Mouse (Mus musculus) MEL (cell line): ENCODE measurements around the gene Gzmn. TPM values are rescaled to one million over a fixed set of nuclear protein-coding genes. Genes with fewer than 3 reads are reported as not detected.
"Not testable (repeated sequence)": the region's sequence is repeated elsewhere in the genome, so short reads cannot be mapped to it uniquely, and the experiment has no call there.

Experiments used
- DNase-seq: peaks from one replicate; pipeline ENCODE4 v3.0.0; 2011; ENCODE audit warnings: low read depth, low spot score
- H3K27ac ChIP-seq: 2 replicates; pipeline ENCODE4 v1.5.1; 2012; ENCODE audit warnings: low read depth, mild to moderate bottlenecking, control low read depth, low read length, moderate library complexity; ENCODE audit not compliant: control insufficient read depth
- H3K27me3 ChIP-seq, 2 experiments: fragments of 150-350 bp in 1 of 2; sonication (generic) in 1 of 2; 2 replicates each; pipeline ENCODE4 v1.6.1; 2012; ENCODE audit warnings: low read length in 2 of 2, mild to moderate bottlenecking in 2 of 2, improper control_type of control experiment in 1 of 2, moderate library complexity in 1 of 2; ENCODE audit not compliant: insufficient read depth in 2 of 2, control insufficient read depth in 1 of 2
- H3K36me3 ChIP-seq, 2 experiments: 2 replicates each; pipeline ENCODE4 v1.6.1; 2012 to 2014; ENCODE audit warnings: low read length in 2 of 2, improper control_type of control experiment in 1 of 2, inconsistent platforms in 1 of 2, mild to moderate bottlenecking in 1 of 2; ENCODE audit not compliant: insufficient read depth in 2 of 2, control insufficient read depth in 1 of 2
- H3K4me1 ChIP-seq, 2 experiments: fragments of 150-350 bp in 1 of 2; sonication (generic) in 1 of 2; 2 replicates each; pipeline ENCODE4 v1.6.1; 2012; ENCODE audit warnings: low read length in 2 of 2, improper control_type of control experiment in 1 of 2, mild to moderate bottlenecking in 1 of 2; ENCODE audit not compliant: insufficient read depth in 2 of 2, control insufficient read depth in 1 of 2
- H3K4me3 ChIP-seq, 2 experiments: fragments of 150-350 bp in 1 of 2; sonication (generic) in 1 of 2; 2 replicates each; pipeline ENCODE4 v1.5.1; 2012; ENCODE audit warnings: low read depth in 2 of 2, low read length in 2 of 2, mild to moderate bottlenecking in 2 of 2, moderate library complexity in 2 of 2, control low read depth in 1 of 2, improper control_type of control experiment in 1 of 2; ENCODE audit not compliant: control insufficient read depth in 1 of 2, insufficient read depth in 1 of 2
- H3K79me2 ChIP-seq: 2 replicates; pipeline ENCODE4 v1.6.1; 2012; ENCODE audit warnings: mild to moderate bottlenecking, low read length, moderate library complexity; ENCODE audit not compliant: control insufficient read depth, poor library complexity, insufficient read depth
- H3K9ac ChIP-seq: 2 replicates; pipeline ENCODE4 v1.6.1; 2012; ENCODE audit warnings: low read depth, mild to moderate bottlenecking, control low read depth, low read length, moderate library complexity; ENCODE audit not compliant: control insufficient read depth, poor library complexity, severe bottlenecking
- H3K9me3 ChIP-seq: fragments of 150-350 bp; sonication (generic); replicated peaks from 2 replicates; pipeline ENCODE4 v1.6.1; 2012; ENCODE audit warnings: mild to moderate bottlenecking, low read length, improper control_type of control experiment, moderate library complexity; ENCODE audit not compliant: insufficient read depth
- BHLHE40 ChIP-seq: IDR thresholded peaks from 2 replicates; pipeline ENCODE4 v1.6.1; 2012; ENCODE audit warnings: low read depth, mild to moderate bottlenecking, inconsistent platforms, low read length, improper control_type of control experiment, borderline replicate concordance
- CHD1 ChIP-seq: IDR thresholded peaks from 2 replicates; pipeline ENCODE4 v1.6.1; 2012; ENCODE audit warnings: low read depth, mild to moderate bottlenecking, inconsistent platforms, low read length, improper control_type of control experiment
- CTCF ChIP-seq, 3 experiments: IDR thresholded peaks in 2 of 3; conservative IDR thresholded peaks in 1 of 3; 2 replicates each; pipeline ENCODE4 v1.5.1; 2011 to 2012; ENCODE audit warnings: low read length in 3 of 3, low read depth in 2 of 3, mild to moderate bottlenecking in 2 of 3, improper control_type of control experiment in 1 of 3, inconsistent platforms in 1 of 3, mixed read lengths in 1 of 3, moderate library complexity in 1 of 3; ENCODE audit not compliant: control insufficient read depth in 1 of 3, insufficient read depth in 1 of 3, poor library complexity in 1 of 3, severe bottlenecking in 1 of 3
- ELF1 ChIP-seq: IDR thresholded peaks from 2 replicates; pipeline ENCODE4 v1.6.1; 2014; ENCODE audit warnings: low read depth, mild to moderate bottlenecking, inconsistent platforms, low read length, improper control_type of control experiment, moderate library complexity
- GABPA ChIP-seq: IDR thresholded peaks from 2 replicates; pipeline ENCODE4 v1.6.1; 2012; ENCODE audit warnings: low read depth, mild to moderate bottlenecking, inconsistent platforms, low read length, improper control_type of control experiment, moderate library complexity
- GATA1 ChIP-seq: IDR thresholded peaks from 2 replicates; pipeline ENCODE4 v1.6.1; 2011; ENCODE audit warnings: low read depth, low read length, improper control_type of control experiment
- HCFC1 ChIP-seq: IDR thresholded peaks from 2 replicates; pipeline ENCODE4 v1.6.1; 2012; ENCODE audit warnings: low read depth, mild to moderate bottlenecking, inconsistent platforms, low read length, improper control_type of control experiment, moderate library complexity
- MAZ ChIP-seq: IDR thresholded peaks from 2 replicates; pipeline ENCODE4 v1.6.1; 2012; ENCODE audit warnings: low read depth, mild to moderate bottlenecking, inconsistent platforms, low read length, improper control_type of control experiment
- NELFE ChIP-seq: IDR thresholded peaks from 2 replicates; pipeline ENCODE4 v1.6.1; 2011; ENCODE audit warnings: low read depth, low read length, improper control_type of control experiment
- NRF1 ChIP-seq: IDR thresholded peaks from 2 replicates; pipeline ENCODE4 v1.6.1; 2014; ENCODE audit warnings: low read depth, mild to moderate bottlenecking, inconsistent platforms, low read length, improper control_type of control experiment, moderate library complexity; ENCODE audit not compliant: poor library complexity, insufficient read depth, severe bottlenecking
- POLR2AphosphoS2 ChIP-seq: IDR thresholded peaks from 2 replicates; pipeline ENCODE4 v1.6.1; 2011; ENCODE audit warnings: low read length, improper control_type of control experiment
- RAD21 ChIP-seq: IDR thresholded peaks from 2 replicates; pipeline ENCODE4 v1.6.1; 2011; ENCODE audit warnings: mild to moderate bottlenecking, low read depth, low read length, improper control_type of control experiment
- SIN3A ChIP-seq: IDR thresholded peaks from 2 replicates; pipeline ENCODE4 v1.6.1; 2012; ENCODE audit warnings: low read length, improper control_type of control experiment, inconsistent platforms
- SMC3 ChIP-seq: IDR thresholded peaks from 2 replicates; pipeline ENCODE4 v1.6.1; 2011; ENCODE audit warnings: low read depth, low read length, improper control_type of control experiment
- TAL1 ChIP-seq: IDR thresholded peaks from 2 replicates; pipeline ENCODE4 v1.6.1; 2012; ENCODE audit warnings: mild to moderate bottlenecking, inconsistent platforms, low read length, moderate library complexity, mixed read lengths
- TCF12 ChIP-seq: IDR thresholded peaks from 2 replicates; pipeline ENCODE4 v1.6.1; 2014; ENCODE audit warnings: low read depth, mild to moderate bottlenecking, inconsistent platforms, low read length, improper control_type of control experiment, moderate library complexity
- UBTF ChIP-seq: IDR thresholded peaks from 2 replicates; pipeline ENCODE4 v1.6.1; 2012; ENCODE audit warnings: low read depth, mild to moderate bottlenecking, inconsistent platforms, low read length, improper control_type of control experiment, moderate library complexity, borderline replicate concordance; ENCODE audit not compliant: insufficient read depth
- USF2 ChIP-seq, 2 experiments: IDR thresholded peaks; 2 replicates each; pipeline ENCODE4 v1.6.1; 2011 to 2012; ENCODE audit warnings: improper control_type of control experiment in 2 of 2, low read length in 2 of 2, borderline replicate concordance in 1 of 2, inconsistent platforms in 1 of 2, low read depth in 1 of 2, mild to moderate bottlenecking in 1 of 2; ENCODE audit not compliant: insufficient read depth in 1 of 2
- ZC3H11A ChIP-seq: IDR thresholded peaks from 2 replicates; pipeline ENCODE4 v1.6.1; 2012; ENCODE audit warnings: low read depth, mild to moderate bottlenecking, inconsistent platforms, low read length, improper control_type of control experiment
- ZKSCAN1 ChIP-seq: IDR thresholded peaks from 2 replicates; pipeline ENCODE4 v1.6.1; 2012; ENCODE audit warnings: low read depth, mild to moderate bottlenecking, inconsistent platforms, low read length, improper control_type of control experiment, moderate library complexity
- ZNF384 ChIP-seq: IDR thresholded peaks from 2 replicates; pipeline ENCODE4 v1.6.1; 2012; ENCODE audit warnings: low read depth, mild to moderate bottlenecking, inconsistent platforms, low read length, improper control_type of control experiment
- polyA plus RNA-seq, 2 experiments: library from polyadenylated mRNA; stranded (reverse) in 1 of 2; unstranded in 1 of 2; fragments of >175 nt in 1 of 2; fragments of >200 nt in 1 of 2; gene quantifications; 2 replicates each; pipeline versions ENCODE4 v1.2.1 to v1.2.4; 2012; ENCODE audit warnings: low replicate concordance in 2 of 2, low read depth in 1 of 2; ENCODE audit not compliant: insufficient read length in 2 of 2, insufficient read depth in 1 of 2, missing spikeins in 1 of 2
- total RNA-seq: library from RNA; depleted of rRNA; stranded (reverse); fragments of 300-350 nt; gene quantifications from 2 replicates; pipeline ENCODE4 v1.2.3, GENCODE M21; 2012

The Gzmn gene
- total and polyA plus RNA-seq, 3 experiments = not detected

DNA sequence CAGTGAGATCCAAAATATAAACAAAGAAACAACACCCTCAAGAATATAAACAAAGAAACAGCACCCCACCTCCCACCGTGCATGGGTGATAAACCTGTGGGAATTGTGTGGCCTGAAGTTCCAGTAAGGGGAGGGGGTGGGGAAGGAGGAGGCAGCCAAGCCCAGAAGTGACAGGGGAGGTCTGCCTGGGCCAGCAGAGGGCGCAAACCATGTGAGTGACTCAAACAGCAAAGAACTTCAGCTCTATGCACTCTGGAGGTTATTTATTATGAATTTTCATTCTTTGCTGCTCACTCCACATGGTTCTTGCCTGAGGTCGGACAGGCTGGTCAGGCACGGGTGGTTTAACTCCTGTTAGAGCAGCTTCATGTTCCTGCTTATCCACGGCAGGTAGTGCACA lies 30.6 kb upstream of the Gzmn start:
- not testable (repeated sequence) for H3K27ac ChIP-seq, H3K79me2 ChIP-seq, H3K4me1 ChIP-seq, H3K36me3 ChIP-seq, H3K9ac ChIP-seq, H3K9me3 ChIP-seq, H3K27me3 ChIP-seq, H3K4me3 ChIP-seq
- TF ChIP-seq RAD21 (peak; percentile 7), SMC3 (peak; percentile 55), CTCF (IDR thresholded peaks at IDR 0.05 in 2 of 3, conservative IDR thresholded peaks at IDR 0.05 in 1 of 3; ENCODE audit: control insufficient read depth in 1 of 3, insufficient read depth in 1 of 3, low read depth in 2 of 3, low read length in 3 of 3, poor library complexity in 1 of 3, severe bottlenecking in 1 of 3) (peak; percentile 28 to 53 (median 51); a peak in 5 of 6 replicates)
- DNase-seq = peak; percentile 41

DNA sequence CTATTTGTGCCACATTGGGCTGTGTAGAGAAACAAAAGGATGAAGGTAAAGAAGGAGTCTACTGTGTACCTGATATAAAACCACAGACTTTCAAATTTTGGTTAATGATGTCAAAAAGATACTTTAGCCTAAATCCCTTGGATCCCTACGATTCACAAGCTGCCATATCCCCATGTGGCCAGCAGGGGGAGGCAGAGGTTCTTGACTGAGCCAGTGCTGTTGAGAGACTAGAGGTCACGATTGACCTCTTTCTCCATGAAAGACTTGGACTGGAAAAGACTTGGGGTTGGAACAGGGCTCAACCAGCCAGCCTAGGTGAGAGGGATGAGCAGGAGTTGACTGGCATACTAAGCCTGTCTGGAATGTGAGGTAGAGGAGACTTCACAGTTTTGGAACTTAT lies 29.6 kb upstream of the Gzmn start:
- H3K36me3 ChIP-seq = no peaks in the 10 kb centered on the region
- H3K27ac ChIP-seq = no peak overlapping the region
- no peaks in the 10 kb centered on the region for H3K4me1 ChIP-seq
- TF ChIP-seq TAL1 (no peak), POLR2AphosphoS2 (no peak), NELFE (no peak), HCFC1 (no peak), RAD21 (peak; percentile 68), ZC3H11A (peak; percentile 60), ZNF384 (no peak), SIN3A (no peak), NRF1 (no peak), CTCF (IDR thresholded peaks at IDR 0.05 in 2 of 3, conservative IDR thresholded peaks at IDR 0.05 in 1 of 3; ENCODE audit: control insufficient read depth in 1 of 3, insufficient read depth in 1 of 3, low read depth in 2 of 3, low read length in 3 of 3, poor library complexity in 1 of 3, severe bottlenecking in 1 of 3) (peak; percentile 80 to 86 (median 83)), MAZ (no peak), ZKSCAN1 (no peak), UBTF (no peak), GABPA (no peak), GATA1 (no peak), USF2 (IDR thresholded peaks at IDR 0.05; ENCODE audit: borderline replicate concordance in 1 of 2, insufficient read depth in 1 of 2, low read depth in 1 of 2, low read length in 2 of 2) (no peak), CHD1 (no peak), BHLHE40 (no peak), ELF1 (no peak), TCF12 (no peak), SMC3 (peak; percentile 81)
- H3K9ac ChIP-seq = no peak overlapping the region
- peaks cover 6 to 7% of the 10 kb centered on the region in 2 experiments for H3K27me3 ChIP-seq
- H3K79me2 ChIP-seq = no peaks in the 10 kb centered on the region
- peak; percentile 67 for DNase-seq
- no peaks in the 10 kb centered on the region for H3K9me3 ChIP-seq
- H3K4me3 ChIP-seq = no peak overlapping the region
